Mouse (Mus musculus): ENCODE results near the gene Defb9. TPM values are rescaled to one million over a fixed set of nuclear protein-coding genes. Genes with fewer than 3 reads are reported as not detected.
"Not testable (repeated sequence)": the region's sequence is repeated elsewhere in the genome, so short reads cannot be mapped to it uniquely, and the experiment has no call there.

The Defb9 gene
- polyA plus RNA-seq (2015; fragmentation: Nextera tagmentation; extraction: Ambion mirVana): not detected in 2 replicates

- H3K4me2 ChIP-seq (ENCODE audit: low read length); H3K9ac ChIP-seq (ENCODE audit: low read depth, low read length); H3K4me1 ChIP-seq (replicated peaks; ENCODE audit: insufficient read depth, low read length); DNase-seq (ENCODE audit: low spot score); H3K9me3 ChIP-seq (replicated peaks; ENCODE audit: low read length); H3K27me3 ChIP-seq (ENCODE audit: insufficient read depth, low read length); ATAC-seq (replicated peaks; ENCODE audit: low FRiP score, low read depth); H3K36me3 ChIP-seq (ENCODE audit: insufficient read depth, low read length); H3K27ac ChIP-seq; H3K4me3 ChIP-seq (replicated peaks; ENCODE audit: low read depth, low read length): not testable (repeated sequence)
Observed at GRCm38 (mm10) chr8:21885321-21885720, at the start of gene Defb9. Gene Defb9 (minus strand): TSS chr8:21885421.

GRCm38 (mm10) chr8:21932610-21933009 is 47.4 kb upstream of the Defb9 start, which contains the start of gene Defb15:
Gene Defb15 (minus strand): TSS chr8:21932710.
- WGBS: 79% methylated on average over 6 of the region's 6 CpGs

GRCm38 (mm10) chr8:21930754-21931153 is 45.5 kb upstream of the Defb9 start:
- H3K36me3 ChIP-seq (ENCODE audit: insufficient read depth, low read length); H3K9ac ChIP-seq (ENCODE audit: low read depth, low read length); ATAC-seq (replicated peaks; ENCODE audit: low FRiP score, low read depth); H3K27me3 ChIP-seq (ENCODE audit: insufficient read depth, low read length); H3K9me3 ChIP-seq (replicated peaks; ENCODE audit: low read length); H3K4me1 ChIP-seq (replicated peaks; ENCODE audit: insufficient read depth, low read length); DNase-seq (ENCODE audit: low spot score); H3K4me3 ChIP-seq (replicated peaks; ENCODE audit: low read depth, low read length); H3K27ac ChIP-seq; H3K4me2 ChIP-seq (ENCODE audit: low read length): not testable (repeated sequence)
- 93% methylated on average over 3 of the region's 3 CpGs for WGBS

More at GRCm38 (mm10) chr8:21932610-21933009, 47.4 kb upstream of the Defb9 start, which contains the start of gene Defb15:
- DNase-seq (ENCODE audit: low spot score) (no peak), ATAC-seq (replicated peaks; ENCODE audit: low FRiP score, low read depth) (no peak)
- no peak within 1 kb of the TSS for H3K4me2 ChIP-seq (ENCODE audit: low read length)
- no peaks in the 10 kb centered on the region for H3K4me1 ChIP-seq (replicated peaks; ENCODE audit: insufficient read depth, low read length)
- no peak within 1 kb of the TSS for H3K4me3 ChIP-seq (replicated peaks; ENCODE audit: low read depth, low read length)
- H3K27ac ChIP-seq: no peak within 1 kb of the TSS
- no peak within 1 kb of the TSS for H3K9ac ChIP-seq (ENCODE audit: low read depth, low read length)
- no peaks in the 10 kb centered on the region for H3K27me3 ChIP-seq (ENCODE audit: insufficient read depth, low read length)
- H3K9me3 ChIP-seq (replicated peaks; ENCODE audit: low read length): no peaks in the 10 kb centered on the region
- H3K36me3 ChIP-seq (ENCODE audit: insufficient read depth, low read length): no peaks in the 10 kb centered on the region
- no peak for TF ChIP-seq CTCF (IDR thresholded peaks at IDR 0.05; ENCODE audit: low read depth)

- no peaks in the 10 kb centered on the region for H3K36me3 ChIP-seq (ENCODE audit: insufficient read depth, low read length)
- H3K4me2 ChIP-seq (ENCODE audit: low read length): no peak overlapping the region
- no peak for TF ChIP-seq CTCF (IDR thresholded peaks at IDR 0.05; ENCODE audit: low read depth)
- H3K4me1 ChIP-seq (replicated peaks; ENCODE audit: insufficient read depth, low read length): no peaks in the 10 kb centered on the region
- 91% methylated on average over 3 of the region's 3 CpGs for WGBS
- no peak overlapping the region for H3K4me3 ChIP-seq (replicated peaks; ENCODE audit: low read depth, low read length)
- no peaks in the 10 kb centered on the region for H3K9me3 ChIP-seq (replicated peaks; ENCODE audit: low read length)
- H3K9ac ChIP-seq (ENCODE audit: low read depth, low read length): no peak overlapping the region
- DNase-seq (ENCODE audit: low spot score) (no peak), ATAC-seq (replicated peaks; ENCODE audit: low FRiP score, low read depth) (no peak)
- H3K27ac ChIP-seq: no peak overlapping the region
- H3K27me3 ChIP-seq (ENCODE audit: insufficient read depth, low read length): no peaks in the 10 kb centered on the region
Observed at GRCm38 (mm10) chr8:21915625-21916024, 30.4 kb upstream of the Defb9 start.

- H3K9me3 ChIP-seq (replicated peaks; ENCODE audit: low read length): no peaks in the 10 kb centered on the region
- H3K4me3 ChIP-seq (replicated peaks; ENCODE audit: low read depth, low read length): no peak overlapping the region
- no peak overlapping the region for H3K4me2 ChIP-seq (ENCODE audit: low read length)
- ATAC-seq (replicated peaks; ENCODE audit: low FRiP score, low read depth) (no peak), DNase-seq (ENCODE audit: low spot score) (no peak)
- H3K36me3 ChIP-seq (ENCODE audit: insufficient read depth, low read length): no peaks in the 10 kb centered on the region
- H3K27me3 ChIP-seq (ENCODE audit: insufficient read depth, low read length): no peaks in the 10 kb centered on the region
- no peak for TF ChIP-seq CTCF (IDR thresholded peaks at IDR 0.05; ENCODE audit: low read depth)
- H3K9ac ChIP-seq (ENCODE audit: low read depth, low read length): no peak overlapping the region
- 32% methylated on average over 2 of the region's 2 CpGs for WGBS
- H3K27ac ChIP-seq: no peak overlapping the region
- H3K4me1 ChIP-seq (replicated peaks; ENCODE audit: insufficient read depth, low read length): no peaks in the 10 kb centered on the region
Observed at GRCm38 (mm10) chr8:21912554-21912953, 27.3 kb upstream of the Defb9 start.

- H3K4me1 ChIP-seq (replicated peaks; ENCODE audit: insufficient read depth, low read length): no peaks in the 10 kb centered on the region
- no peak overlapping the region for H3K9ac ChIP-seq (ENCODE audit: low read depth, low read length)
- H3K4me2 ChIP-seq (ENCODE audit: low read length): no peak overlapping the region
- H3K9me3 ChIP-seq (replicated peaks; ENCODE audit: low read length): no peaks in the 10 kb centered on the region
- ATAC-seq (replicated peaks; ENCODE audit: low FRiP score, low read depth) (no peak), DNase-seq (ENCODE audit: low spot score) (no peak)
- no peak overlapping the region for H3K27ac ChIP-seq
- H3K36me3 ChIP-seq (ENCODE audit: insufficient read depth, low read length): no peaks in the 10 kb centered on the region
- H3K27me3 ChIP-seq (ENCODE audit: insufficient read depth, low read length): no peaks in the 10 kb centered on the region
- TF ChIP-seq CTCF (IDR thresholded peaks at IDR 0.05; ENCODE audit: low read depth): no peak
- 10% methylated on average over 1 of the region's 1 CpGs for WGBS
- no peak overlapping the region for H3K4me3 ChIP-seq (replicated peaks; ENCODE audit: low read depth, low read length)
Observed at GRCm38 (mm10) chr8:21911931-21912330, 26.7 kb upstream of the Defb9 start.

- not testable (repeated sequence) for H3K4me3 ChIP-seq (replicated peaks; ENCODE audit: low read depth, low read length); DNase-seq (ENCODE audit: low spot score); H3K4me2 ChIP-seq (ENCODE audit: low read length); H3K27ac ChIP-seq; H3K9me3 ChIP-seq (replicated peaks; ENCODE audit: low read length); H3K36me3 ChIP-seq (ENCODE audit: insufficient read depth, low read length); H3K27me3 ChIP-seq (ENCODE audit: insufficient read depth, low read length); H3K4me1 ChIP-seq (replicated peaks; ENCODE audit: insufficient read depth, low read length); H3K9ac ChIP-seq (ENCODE audit: low read depth, low read length); ATAC-seq (replicated peaks; ENCODE audit: low FRiP score, low read depth)
Observed at GRCm38 (mm10) chr8:21906290-21906689, 21.1 kb upstream of the Defb9 start, which contains the start of gene Defb11. Gene Defb11 (minus strand): TSS chr8:21906412.

GRCm38 (mm10) chr8:21858586-21858985 is 26.6 kb downstream of the Defb9 start, which contains the start of gene Defb10:
Gene Defb10 (plus strand): TSS chr8:21858901.
- ATAC-seq (replicated peaks; ENCODE audit: low FRiP score, low read depth); DNase-seq (ENCODE audit: low spot score); H3K4me2 ChIP-seq (ENCODE audit: low read length); H3K27ac ChIP-seq; H3K4me3 ChIP-seq (replicated peaks; ENCODE audit: low read depth, low read length); H3K36me3 ChIP-seq (ENCODE audit: insufficient read depth, low read length); H3K27me3 ChIP-seq (ENCODE audit: insufficient read depth, low read length); H3K4me1 ChIP-seq (replicated peaks; ENCODE audit: insufficient read depth, low read length); H3K9me3 ChIP-seq (replicated peaks; ENCODE audit: low read length); H3K9ac ChIP-seq (ENCODE audit: low read depth, low read length): not testable (repeated sequence)
- 58% methylated on average over 1 of the region's 1 CpGs for WGBS

Data from kidney, postnatal 0 days (tissue).